Mouse (Mus musculus) cerebellum, adult 2 months (tissue): ENCODE data around the gene Rapgef1. TPM values are rescaled to one million over a fixed set of nuclear protein-coding genes. Genes with fewer than 3 reads are reported as not detected.
A peak's percentile ranks its signal among the peaks of the same experiment; 100 is the strongest.

Source experiments
- DNase-seq, 2 experiments: peaks; one replicate each; pipeline ENCODE4 v3.0.0; 2021
- H3K27ac ChIP-seq: fragments of 200-500 bp; 2 replicates; pipeline ENCODE4 v1.5.1; 2012; ENCODE audit warnings: low read length, control low read depth, inconsistent platforms; ENCODE audit not compliant: insufficient read depth
- H3K27me3 ChIP-seq: fragments of 200-500 bp; 2 replicates; pipeline ENCODE4 v1.6.1; 2012; ENCODE audit warnings: inconsistent platforms, mild to moderate bottlenecking, low read length, moderate library complexity; ENCODE audit not compliant: control insufficient read depth, insufficient read depth
- H3K4me1 ChIP-seq: fragments of 200-500 bp; 2 replicates; pipeline ENCODE4 v1.6.1; 2011; ENCODE audit warnings: low read length; ENCODE audit not compliant: control insufficient read depth, insufficient read depth
- H3K4me3 ChIP-seq: fragments of 200-500 bp; replicated peaks from 2 replicates; pipeline ENCODE3; 2011; ENCODE audit warnings: mild to moderate bottlenecking, low read depth, low read length, control low read depth; ENCODE audit not compliant: insufficient read depth
- CTCF ChIP-seq: fragments of 200-500 bp; IDR thresholded peaks from 2 replicates; pipeline ENCODE4 v1.5.1; 2011; ENCODE audit warnings: low read depth, mild to moderate bottlenecking, control low read depth, low read length, moderate library complexity, borderline replicate concordance; ENCODE audit not compliant: insufficient read depth
- POLR2A ChIP-seq: fragments of 200-500 bp; IDR thresholded peaks from 2 replicates; pipeline ENCODE4 v1.6.1; 2011; ENCODE audit warnings: low read length, control low read depth, borderline replicate concordance; ENCODE audit not compliant: insufficient read depth
- WGBS: fragments of 180-500 bp; shearing (Covaris S2); methylation state at CpG from one replicate; pipeline ENCODE4 v1.1.7; 2018; 5-methylcytosine and 5-hydroxymethylcytosine counted together
- polyA plus RNA-seq: library from polyadenylated mRNA; depleted of rRNA; stranded (reverse); fragments of >200 nt; gene quantifications from 2 replicates; pipeline ENCODE4 v1.2.3, GENCODE M21; 2012

The Rapgef1 gene
- polyA plus RNA-seq, 1 experiment, result 72.6 TPM

DNA sequence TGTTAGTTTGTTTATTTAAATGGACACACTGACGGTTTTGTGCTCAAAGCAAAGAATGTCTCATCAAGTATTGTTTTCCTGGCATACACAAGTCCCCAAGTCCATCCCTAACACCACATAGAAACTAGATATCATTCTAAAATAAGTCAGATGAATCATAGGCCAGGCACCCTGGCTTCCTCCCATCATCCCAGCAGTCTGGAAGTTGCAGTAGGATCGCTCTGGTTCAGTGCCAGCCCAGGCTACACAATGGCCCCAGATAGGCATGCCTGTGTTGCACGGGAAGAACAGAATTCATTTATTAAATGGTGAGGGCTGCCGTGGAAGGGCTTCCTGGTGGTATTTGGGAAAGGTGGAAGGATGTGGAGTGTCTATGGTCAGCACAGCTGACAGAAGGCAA lies 31.5 kb upstream of the Rapgef1 start:
- Histone ChIP-seq H3K4me1 (peaks cover 26% of the 10 kb centered on the region), H3K27ac (no peak overlapping the region), H3K4me3 (no peak overlapping the region), H3K27me3 (no peaks in the 10 kb centered on the region)
- TF ChIP-seq POLR2A, result no peak
- TF ChIP-seq CTCF, result no peak
- WGBS, result 26% methylated on average over 4 of the region's 4 CpGs
- DNase-seq, result peak; percentile 53 to 76

DNA sequence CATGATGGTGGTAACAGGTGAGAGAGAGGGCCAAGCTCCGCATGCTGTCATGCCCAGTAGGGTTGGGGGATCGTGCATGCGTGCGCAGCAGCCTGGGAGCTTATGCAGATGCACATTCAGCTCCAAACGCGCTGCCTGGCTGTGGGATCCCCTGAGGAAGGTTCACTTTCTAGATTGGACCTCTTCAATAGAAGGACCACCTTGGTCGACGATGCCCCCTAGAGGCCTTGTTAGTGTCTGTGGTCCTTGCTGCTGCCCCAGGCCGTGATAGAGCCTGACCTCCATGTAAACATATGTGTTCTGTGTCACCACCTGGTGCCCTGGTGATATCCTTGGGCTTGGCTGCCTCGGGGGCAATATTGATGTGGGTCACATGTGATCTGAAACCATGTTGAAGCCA lies 30.3 kb upstream of the Rapgef1 start:
- no peaks in the 10 kb centered on the region for H3K27me3 ChIP-seq
- WGBS, result 81% methylated on average over 10 of the region's 10 CpGs
- DNase-seq, result no peak
- TF ChIP-seq CTCF, result no peak
- no peak for TF ChIP-seq POLR2A
- H3K27ac ChIP-seq, result no peak overlapping the region
- H3K4me3 ChIP-seq, result no peak overlapping the region
- peaks cover 26% of the 10 kb centered on the region for H3K4me1 ChIP-seq

DNA sequence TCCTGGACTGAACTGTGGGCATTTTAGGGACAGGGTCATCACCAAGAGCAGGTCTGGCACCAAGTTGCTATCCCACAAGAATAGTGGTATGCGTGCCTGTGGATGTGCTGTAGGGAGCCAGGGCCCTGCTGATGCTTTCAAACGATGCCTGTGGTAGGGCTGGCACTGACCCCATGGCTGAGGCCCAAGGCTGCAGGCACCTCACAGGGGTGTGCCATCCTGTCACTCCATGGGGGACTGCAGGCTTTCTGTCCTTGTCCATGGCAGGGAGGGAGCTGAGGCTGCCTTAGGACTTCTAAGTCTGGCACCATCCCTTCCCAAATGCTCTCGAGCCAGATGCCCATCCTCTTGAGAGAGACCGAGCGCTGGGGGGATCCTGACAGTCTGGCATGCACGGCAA lies 27.9 kb upstream of the Rapgef1 start:
- Histone ChIP-seq H3K4me1 (peaks cover 26% of the 10 kb centered on the region), H3K27me3 (no peaks in the 10 kb centered on the region), H3K27ac (no peak overlapping the region), H3K4me3 (no peak overlapping the region)
- WGBS, result 10% methylated on average over 6 of the region's 6 CpGs
- TF ChIP-seq POLR2A (no peak), CTCF (no peak)
- peak; percentile 82 to 86 for DNase-seq

DNA sequence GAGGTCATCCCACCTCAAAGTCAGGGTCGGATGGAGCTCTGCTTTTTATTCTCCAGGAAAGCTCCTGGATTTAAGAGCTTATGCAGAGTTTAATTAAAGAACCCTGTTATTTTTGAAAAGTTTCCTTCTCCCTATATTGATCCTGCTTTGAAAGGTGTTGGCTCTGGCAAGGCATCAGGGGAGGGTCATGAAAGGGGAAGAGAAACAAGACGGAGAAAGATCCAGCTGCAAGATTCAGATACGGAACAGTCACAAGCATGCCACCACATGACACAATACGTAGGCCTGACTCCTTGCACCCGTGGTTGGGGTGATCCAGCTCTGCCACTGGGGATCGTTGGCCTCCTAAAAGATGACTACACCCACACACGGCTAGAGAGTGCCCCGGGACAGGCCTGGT lies 27.0 kb upstream of the Rapgef1 start:
- peaks cover 26% of the 10 kb centered on the region for H3K4me1 ChIP-seq
- no peak overlapping the region for H3K4me3 ChIP-seq
- H3K27me3 ChIP-seq, result no peaks in the 10 kb centered on the region
- DNase-seq, result no peak
- H3K27ac ChIP-seq, result no peak overlapping the region
- 89% methylated on average over 8 of the region's 8 CpGs for WGBS
- TF ChIP-seq POLR2A (no peak), CTCF (no peak)

DNA sequence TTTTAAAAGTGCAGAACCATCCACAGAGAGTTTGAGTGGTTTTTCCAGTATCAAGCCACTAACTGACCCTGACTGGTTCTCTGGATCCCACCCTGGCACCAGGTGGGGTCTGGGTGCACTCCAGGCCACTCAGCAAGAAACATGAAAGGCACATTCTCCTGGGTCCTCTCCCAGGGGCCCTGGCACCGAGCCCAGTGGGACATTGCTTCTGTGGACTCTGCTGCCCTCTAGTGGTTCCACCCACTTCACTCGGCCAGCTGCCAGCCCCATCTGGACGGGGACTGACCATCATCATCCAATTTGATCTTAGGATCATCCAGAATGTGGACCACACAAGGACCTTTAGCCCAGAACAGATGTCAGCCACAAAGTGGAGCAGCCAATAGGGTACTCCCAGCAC lies 15.6 kb upstream of the Rapgef1 start:
- 1% methylated on average over 3 of the region's 3 CpGs for WGBS
- H3K27me3 ChIP-seq, result no peaks in the 10 kb centered on the region
- peak; percentile 94 for TF ChIP-seq CTCF
- TF ChIP-seq POLR2A, result no peak

DNA sequence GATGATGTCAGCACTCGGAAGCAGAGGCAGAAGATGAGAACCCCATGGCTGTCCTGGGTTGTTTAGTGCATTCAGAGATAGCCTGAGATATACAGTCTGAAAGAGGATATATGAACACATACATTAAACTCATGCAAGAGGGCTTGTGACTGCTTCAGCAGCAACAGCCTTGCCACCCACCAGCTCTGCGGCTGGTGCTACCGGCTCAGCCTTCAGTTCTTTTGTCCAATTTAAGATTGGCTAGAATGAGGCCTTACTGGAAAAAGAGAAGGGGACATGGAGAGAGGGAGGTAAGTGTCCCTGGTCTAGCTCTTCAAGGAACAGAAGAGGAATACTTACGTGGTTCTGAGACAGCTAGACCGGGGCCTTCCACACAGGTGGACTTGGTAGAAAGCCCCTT lies 13.9 kb upstream of the Rapgef1 start:
- TF ChIP-seq POLR2A, result no peak
- no peak for TF ChIP-seq CTCF
- DNase-seq, result no peak
- Histone ChIP-seq H3K27ac (no peak overlapping the region), H3K27me3 (no peaks in the 10 kb centered on the region), H3K4me3 (no peak overlapping the region), H3K4me1 (no peaks in the 10 kb centered on the region)
- WGBS, result 93% methylated on average over 5 of the region's 5 CpGs

More for the DNA sequence above, 15.6 kb upstream of the Rapgef1 start:
- H3K27ac ChIP-seq, result no peak overlapping the region
- DNase-seq, result peak; percentile 63 to 80
- H3K4me1 ChIP-seq, result no peaks in the 10 kb centered on the region
- H3K4me3 ChIP-seq, result no peak overlapping the region

DNA sequence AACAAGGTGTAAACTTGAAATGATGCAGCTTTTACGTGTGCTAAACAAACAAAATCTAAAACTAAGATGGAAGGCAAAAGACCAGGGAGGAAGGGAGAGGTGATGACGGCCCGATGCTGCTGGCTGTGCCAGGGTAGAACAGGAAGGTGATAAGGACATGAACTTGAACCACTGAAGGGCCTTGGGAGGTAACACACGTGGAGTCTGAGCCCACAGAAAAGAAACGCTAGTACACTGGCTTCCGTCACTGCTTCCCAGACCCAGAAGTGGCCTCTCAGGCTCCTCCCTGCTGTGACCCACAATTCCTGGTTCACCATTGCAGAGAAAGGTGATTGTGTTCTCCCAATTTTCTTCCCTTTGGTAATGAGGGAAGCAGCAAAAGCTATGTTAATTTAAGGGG lies 13.1 kb upstream of the Rapgef1 start:
- Histone ChIP-seq H3K27ac (no peak overlapping the region), H3K4me3 (no peak overlapping the region), H3K27me3 (no peaks in the 10 kb centered on the region), H3K4me1 (no peaks in the 10 kb centered on the region)
- WGBS, result 74% methylated on average over 6 of the region's 6 CpGs
- no peak for DNase-seq
- TF ChIP-seq CTCF, result no peak
- no peak for TF ChIP-seq POLR2A

DNA sequence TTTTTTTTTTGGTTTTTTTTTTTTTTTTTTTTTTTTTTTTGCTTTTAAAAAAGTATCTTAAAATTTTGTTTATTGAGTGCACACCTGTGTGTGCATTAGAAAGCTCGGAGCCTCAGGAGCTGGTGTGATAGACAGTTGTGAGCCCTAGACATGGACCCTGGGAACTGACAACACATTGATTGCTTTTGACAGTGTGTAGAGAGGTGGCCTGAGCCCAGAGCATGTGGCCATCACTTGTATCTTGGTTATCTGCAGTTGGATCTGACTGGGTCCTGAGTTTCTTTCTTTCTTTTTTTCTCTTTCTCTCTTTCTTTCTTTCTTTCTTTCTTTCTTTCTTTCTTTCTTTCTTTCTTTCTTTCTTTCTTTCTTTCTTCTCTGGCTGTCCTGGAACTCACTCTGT lies 2.2 kb upstream of the Rapgef1 start:
- TF ChIP-seq CTCF (no peak), POLR2A (no peak)
- H3K27me3 ChIP-seq, result no peaks in the 10 kb centered on the region
- DNase-seq, result no peak
- WGBS, result 100% methylated on average over 1 of the region's 1 CpGs
- H3K27ac ChIP-seq, result no peak overlapping the region
- peaks cover 4% of the 10 kb centered on the region; the same call in 1 of the 2 replicates for H3K4me1 ChIP-seq
- H3K4me3 ChIP-seq, result no peak overlapping the region
